Mouse (Mus musculus): ENCODE measurements around the gene Lpar3. TPM values are rescaled to one million over a fixed set of nuclear protein-coding genes. Genes with fewer than 3 reads are reported as not detected.

The Lpar3 gene
- polyA plus RNA-seq, 1 experiment from 2014 or later = 0.47 TPM

GRCm38 (mm10) chr3:146327537-146328255 lies 106.9 kb downstream of the Lpar3 start:
- Histone ChIP-seq H3K27ac (peak overlapping the region; percentile 84), H3K9me3 (no peaks in the 10 kb centered on the region), H3K4me3 (peak overlapping the region; percentile 49), H3K4me1 (peaks cover 20% of the 10 kb centered on the region), H3K36me3 (replicated peaks) (no peaks in the 10 kb centered on the region), H3K27me3 (ENCODE audit: poor library complexity, severe bottlenecking) (peaks cover 54% of the 10 kb centered on the region)
- peak; percentile 62 for DNase-seq (ENCODE audit: extremely low spot score, low spot score)
- WGBS = 1% methylated on average over 13 of the region's 13 CpGs

DNA sequence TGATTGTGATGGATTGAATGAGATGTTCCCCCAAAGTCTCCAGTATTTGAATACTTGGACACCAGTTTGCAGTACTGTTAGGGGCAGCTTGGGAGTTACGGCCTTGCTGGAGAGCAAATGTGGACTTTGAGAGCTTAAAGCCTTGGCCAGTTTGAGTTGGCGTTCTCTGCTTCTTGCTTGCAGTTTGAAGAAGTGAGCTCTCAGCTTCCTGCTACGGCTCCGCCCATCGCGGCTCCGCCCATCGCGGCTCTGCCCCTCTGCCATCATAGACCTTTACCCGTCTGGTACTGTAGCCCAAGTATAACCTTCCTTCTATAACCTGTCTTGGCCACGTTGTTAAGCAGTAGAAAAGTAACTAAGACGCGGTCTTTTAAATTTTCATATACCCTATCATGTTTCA lies 108.0 kb downstream of the Lpar3 start:
- WGBS = 16% methylated on average over 13 of the region's 13 CpGs
- H3K27ac ChIP-seq = no peak overlapping the region
- H3K4me1 ChIP-seq = peaks cover 22% of the 10 kb centered on the region
- peak overlapping the region; percentile 49 for H3K4me3 ChIP-seq
- no peak for DNase-seq (ENCODE audit: extremely low spot score, low spot score)
- no peaks in the 10 kb centered on the region for H3K36me3 ChIP-seq (replicated peaks)
- no peaks in the 10 kb centered on the region for H3K9me3 ChIP-seq
- peaks cover 44% of the 10 kb centered on the region for H3K27me3 ChIP-seq (ENCODE audit: poor library complexity, severe bottlenecking)

DNA sequence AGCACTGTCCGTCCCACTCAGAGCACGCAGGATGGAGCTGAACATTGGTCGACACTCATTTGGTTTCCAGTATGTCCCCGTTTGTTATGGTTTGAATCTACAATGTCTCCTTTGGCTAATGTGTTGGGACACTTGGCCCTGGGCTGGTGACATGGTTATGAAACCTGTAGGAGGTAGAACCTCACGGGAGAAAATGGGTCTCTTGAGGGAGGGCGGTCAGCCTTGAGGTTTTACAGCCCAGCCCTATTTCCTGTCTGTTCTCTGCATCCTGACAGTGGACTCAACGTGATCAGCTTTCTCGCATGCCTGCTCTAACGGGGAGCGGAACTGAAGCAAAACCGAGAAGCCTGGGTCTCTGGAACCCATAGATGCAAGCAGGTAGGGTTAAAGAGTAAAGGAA lies 111.1 kb downstream of the Lpar3 start:
- Histone ChIP-seq H3K27me3 (ENCODE audit: poor library complexity, severe bottlenecking) (peaks cover 16% of the 10 kb centered on the region; the same call in 1 of the 2 replicates), H3K27ac (no peak overlapping the region), H3K4me3 (no peak overlapping the region), H3K36me3 (replicated peaks) (no peaks in the 10 kb centered on the region), H3K9me3 (no peaks in the 10 kb centered on the region), H3K4me1 (peaks cover 35% of the 10 kb centered on the region)
- 90% methylated on average over 11 of the region's 11 CpGs for WGBS
- no peak for DNase-seq (ENCODE audit: extremely low spot score, low spot score)

DNA sequence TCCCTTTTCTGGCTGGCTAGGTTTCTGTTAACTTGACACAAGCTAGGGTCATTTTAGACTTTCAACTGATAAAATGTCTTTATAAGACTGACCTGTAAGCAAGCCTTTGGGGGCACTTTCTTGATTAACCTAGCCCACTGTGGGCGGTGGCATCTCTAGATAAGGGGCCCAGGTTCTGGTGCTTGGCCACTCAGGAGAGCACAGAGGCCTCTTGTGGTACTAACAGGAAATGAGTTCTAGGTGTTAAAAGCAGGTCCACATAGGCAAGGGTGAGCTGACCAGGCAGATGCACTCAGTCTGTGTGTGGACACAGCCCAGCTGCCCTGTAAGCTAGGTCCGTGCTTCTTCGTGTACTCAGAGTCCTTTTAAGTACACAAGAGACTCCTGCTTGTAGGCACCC lies 112.5 kb downstream of the Lpar3 start:
- H3K36me3 ChIP-seq (replicated peaks) = no peaks in the 10 kb centered on the region
- no peak overlapping the region for H3K27ac ChIP-seq
- 94% methylated on average over 3 of the region's 3 CpGs for WGBS

GRCm38 (mm10) chr3:146334070-146334469 lies 113.3 kb downstream of the Lpar3 start:
- Histone ChIP-seq H3K27ac (peak overlapping the region; percentile 1; the same call in 1 of the 2 replicates), H3K4me3 (no peak overlapping the region), H3K27me3 (ENCODE audit: poor library complexity, severe bottlenecking) (peaks cover 16% of the 10 kb centered on the region; the same call in 1 of the 2 replicates), H3K36me3 (replicated peaks) (no peaks in the 10 kb centered on the region), H3K4me1 (peaks cover 31% of the 10 kb centered on the region), H3K9me3 (no peaks in the 10 kb centered on the region)
- no peak for DNase-seq (ENCODE audit: extremely low spot score, low spot score)
- WGBS = 23% methylated on average over 7 of the region's 7 CpGs

More for the DNA sequence above, 112.5 kb downstream of the Lpar3 start:
- Histone ChIP-seq H3K9me3 (no peaks in the 10 kb centered on the region), H3K4me1 (peaks cover 34% of the 10 kb centered on the region), H3K27me3 (ENCODE audit: poor library complexity, severe bottlenecking) (peaks cover 16% of the 10 kb centered on the region; the same call in 1 of the 2 replicates), H3K4me3 (no peak overlapping the region)
- DNase-seq (ENCODE audit: extremely low spot score, low spot score) = no peak

Other genes starting within 250 kb of the Lpar3 start
- 1.2 and 1.5 TPM in 2 replicates for gene Syde2, start 233.1 kb upstream of the Lpar3 start, polyA plus RNA-seq (2016; fragmentation: Nextera tagmentation; extraction: Ambion mirVana)
- gene Wdr63, start 112.8 kb upstream of the Lpar3 start, polyA plus RNA-seq (2016; fragmentation: Nextera tagmentation; extraction: Ambion mirVana) = not detected in 2 replicates
- 6.3 and 7.1 TPM in 2 replicates for gene Mcoln3, start 103.5 kb upstream of the Lpar3 start, polyA plus RNA-seq (2016; fragmentation: Nextera tagmentation; extraction: Ambion mirVana)
- 0.25 and 0.30 TPM in 2 replicates for gene Mcoln2, start 71.1 kb upstream of the Lpar3 start, polyA plus RNA-seq (2016; fragmentation: Nextera tagmentation; extraction: Ambion mirVana)
- 39.0 and 41.5 TPM in 2 replicates for gene Ssx2ip, start 183.7 kb downstream of the Lpar3 start, polyA plus RNA-seq (2016; fragmentation: Nextera tagmentation; extraction: Ambion mirVana)
- gene Ctbs, start 228.8 kb downstream of the Lpar3 start, polyA plus RNA-seq (2016; fragmentation: Nextera tagmentation; extraction: Ambion mirVana) = 4.5 and 6.1 TPM in 2 replicates

Data from forebrain, embryonic 10.5 days (tissue).